ENCODE assay signal across 18 mouse cellular contexts in the genomic region with DNA sequence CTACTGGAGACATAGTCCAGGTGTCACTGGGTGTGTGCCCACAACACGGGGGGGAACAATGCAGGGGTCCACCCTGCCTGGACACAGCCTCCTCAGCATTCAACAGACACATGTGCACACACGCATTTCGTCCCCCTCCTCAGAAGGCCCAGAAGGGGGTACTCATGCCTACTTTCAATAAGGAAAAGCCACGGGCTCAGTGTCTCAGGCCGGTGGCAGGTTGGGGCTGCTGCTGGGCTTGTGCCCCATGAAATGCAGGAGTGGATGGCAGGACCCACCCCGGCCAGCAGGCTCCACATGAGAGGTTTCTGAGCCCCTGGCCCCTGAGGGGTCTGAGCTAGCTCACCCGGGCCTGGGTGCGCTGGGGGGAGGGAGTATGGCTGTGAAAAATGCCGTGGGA. TPM values are rescaled to one million over a fixed set of nuclear protein-coding genes. Genes with fewer than 3 reads are reported as not detected.
"Had no signal": no experiment of that assay in that cellular context is flagged by ENCODE, and none has a peak within 500 bp of the region (broad histone marks: within the 10 kb centered on the region; RNA-seq: fewer than 3 reads in every experiment).

No protein-coding gene starts in this region.

- H3K36me3 ChIP-seq: kidney, embryonic 15.5 days; limb, embryonic 12.5 days; limb, embryonic 15.5 days; lung, embryonic 15.5 days; midbrain, embryonic 10.5 days; midbrain, embryonic 13.5 days had no signal

- H3K4me3 ChIP-seq: kidney, embryonic 15.5 days; limb, embryonic 12.5 days; limb, embryonic 15.5 days; lung, embryonic 15.5 days; megakaryocyte, embryonic 14.5 days; midbrain, embryonic 10.5 days; midbrain, embryonic 13.5 days had no signal

- H3K4me2 ChIP-seq: kidney, embryonic 15.5 days; limb, embryonic 12.5 days; limb, embryonic 15.5 days; liver, embryonic 11.5 days; lung, embryonic 15.5 days; midbrain, embryonic 13.5 days had no signal

- DNase-seq: kidney, adult 11 months; kidney, adult 8-10 months; kidney, postnatal 10 days; kidney, postnatal 36 days; liver, postnatal 0 days; lung, postnatal 10 days; lung, postnatal 36 days; thymus, adult 18-20 months; thymus, postnatal 36 days had no signal

- H3K9ac ChIP-seq: kidney, embryonic 15.5 days; limb, embryonic 12.5 days; limb, embryonic 15.5 days; liver, embryonic 14.5 days; liver, postnatal 0 days; lung, embryonic 15.5 days; midbrain, embryonic 13.5 days had no signal

- H3K27ac ChIP-seq: kidney, embryonic 15.5 days; limb, embryonic 12.5 days; limb, embryonic 15.5 days; liver, embryonic 14.5 days; lung, embryonic 15.5 days; midbrain, embryonic 10.5 days; midbrain, embryonic 13.5 days had no signal

- ATAC-seq: liver, postnatal 0 days; midbrain, embryonic 13.5 days had no signal

- H3K9me3 ChIP-seq: kidney, embryonic 15.5 days; limb, embryonic 12.5 days; limb, embryonic 15.5 days; lung, embryonic 15.5 days; megakaryocyte, embryonic 14.5 days; midbrain, embryonic 10.5 days; midbrain, embryonic 13.5 days had no signal

RNA-seq across cellular contexts. Expression of gene Nptx1, which starts 6.5 kb away (rescaled TPM):
- polyA plus RNA-seq: liver, embryonic 14.5 days; liver, postnatal 0 days had no signal
